Mouse (Mus musculus): Measurements from ENCODE around the gene Rfc5.
"Not testable (repeated sequence)": the region's sequence is repeated elsewhere in the genome, so short reads cannot be mapped to it uniquely, and the experiment has no call there.

Gene Rfc5

DNA sequence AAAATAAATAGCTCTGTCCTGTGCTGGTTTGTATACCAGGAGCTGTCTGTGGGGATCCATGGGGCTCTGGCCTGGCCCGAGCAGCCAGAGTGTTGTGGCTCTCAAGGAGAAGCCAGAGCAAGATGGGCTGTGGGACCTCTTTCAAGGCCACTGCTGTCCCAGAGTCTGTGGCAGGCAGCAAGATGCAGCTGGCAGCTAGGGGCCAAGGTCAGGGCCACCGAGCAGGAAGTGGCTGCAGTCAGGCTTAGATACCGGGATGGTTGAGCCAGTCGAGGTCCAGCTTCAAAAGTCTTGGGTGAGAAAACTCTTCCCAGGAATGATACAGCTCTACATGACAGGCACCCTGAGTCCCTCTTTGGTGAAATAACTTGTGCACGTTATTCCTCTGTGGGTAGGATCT, 41.8 kb downstream of the Rfc5 start:
- DNase-seq (ENCODE audit: low read depth, low spot score), result no peak

DNA sequence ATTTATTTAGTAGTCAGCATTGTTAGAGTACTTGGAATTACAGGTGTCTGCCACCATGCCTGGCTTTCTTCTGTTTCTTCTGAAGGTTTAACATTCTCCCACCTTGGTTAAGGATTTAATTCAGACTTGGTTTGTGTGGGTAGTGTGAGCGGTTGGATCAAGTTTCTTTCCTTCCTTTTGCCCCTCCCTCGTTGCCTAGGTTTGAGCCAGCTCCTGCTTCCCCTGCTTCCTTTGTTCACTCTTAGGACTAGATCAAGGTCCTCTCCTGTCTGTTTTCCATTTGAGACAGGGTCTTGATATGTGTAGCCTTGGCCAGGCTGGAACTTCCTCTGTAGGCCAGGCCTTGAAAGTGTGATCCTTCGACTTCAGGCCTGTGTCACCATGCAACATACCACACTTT, 42.6 kb downstream of the Rfc5 start:
- DNase-seq (ENCODE audit: low read depth, low spot score), result peak; percentile 46

DNA sequence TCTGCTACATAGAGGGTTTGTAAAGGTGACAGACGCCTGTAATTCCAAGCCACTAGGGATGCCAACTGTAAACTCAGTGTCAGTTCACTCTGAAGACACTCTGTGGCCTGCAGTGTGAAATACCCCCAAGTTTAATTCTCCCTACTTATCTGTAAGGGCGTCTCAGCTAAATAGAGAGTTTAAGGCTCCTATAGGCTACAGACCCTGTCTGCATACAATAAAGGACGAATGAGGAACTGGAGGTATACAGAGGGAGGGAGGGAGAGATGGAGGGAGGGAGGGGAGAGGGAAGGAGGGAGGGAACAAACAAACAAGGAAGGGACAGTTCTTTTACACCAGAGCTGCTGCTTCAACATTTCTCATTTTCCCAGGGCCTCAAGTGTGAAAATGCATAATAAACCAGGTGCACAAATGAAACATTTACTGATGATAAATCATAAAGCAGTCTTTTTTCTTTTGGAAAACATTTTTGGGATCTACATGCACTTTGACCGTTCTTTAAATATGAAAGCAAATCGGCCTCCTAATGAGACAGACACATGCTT, 43.3 kb downstream of the Rfc5 start:
- no peak for DNase-seq (ENCODE audit: low read depth, low spot score)

DNA sequence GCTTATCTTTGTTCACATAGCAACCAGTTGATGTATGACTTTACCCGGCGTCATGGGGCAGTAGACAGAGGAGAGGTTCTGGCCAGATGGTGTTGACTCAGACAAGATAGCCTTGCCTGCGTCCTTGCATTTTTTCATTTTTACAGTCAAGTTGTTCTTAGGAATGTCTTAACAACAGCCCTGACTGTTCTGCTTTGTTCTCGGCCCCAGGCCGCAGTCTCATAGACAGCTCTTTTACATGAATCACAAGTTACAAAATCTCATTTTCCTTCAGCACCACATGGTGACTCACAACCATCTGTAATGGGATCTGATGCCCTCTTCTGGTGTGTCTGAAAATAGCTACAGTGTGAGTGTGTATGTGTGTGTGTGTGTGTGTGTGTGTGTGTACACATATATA, 44.4 kb downstream of the Rfc5 start:
- not testable (repeated sequence) for DNase-seq (ENCODE audit: low read depth, low spot score)

DNA sequence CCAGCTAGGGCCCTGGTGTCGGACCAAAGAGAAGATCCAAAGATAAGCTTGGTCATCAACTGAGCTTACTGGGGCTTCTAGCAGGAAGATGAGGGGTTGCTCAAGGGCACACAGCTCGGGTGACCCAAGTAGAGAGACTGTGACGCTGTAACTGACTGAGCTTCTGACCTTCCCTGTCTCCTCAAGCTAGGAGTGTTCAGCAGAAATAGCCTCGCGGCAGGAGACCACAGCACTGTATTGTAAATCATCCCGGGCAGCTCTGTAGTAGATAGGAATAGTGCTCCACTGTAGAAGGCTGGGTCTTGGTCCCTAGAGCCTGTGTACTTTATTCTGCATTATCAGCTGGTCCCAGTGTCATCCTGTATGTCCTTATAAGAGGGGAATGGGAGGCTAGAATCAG, 47.0 kb downstream of the Rfc5 start:
- DNase-seq (ENCODE audit: low read depth, low spot score), result peak; percentile 68

DNA sequence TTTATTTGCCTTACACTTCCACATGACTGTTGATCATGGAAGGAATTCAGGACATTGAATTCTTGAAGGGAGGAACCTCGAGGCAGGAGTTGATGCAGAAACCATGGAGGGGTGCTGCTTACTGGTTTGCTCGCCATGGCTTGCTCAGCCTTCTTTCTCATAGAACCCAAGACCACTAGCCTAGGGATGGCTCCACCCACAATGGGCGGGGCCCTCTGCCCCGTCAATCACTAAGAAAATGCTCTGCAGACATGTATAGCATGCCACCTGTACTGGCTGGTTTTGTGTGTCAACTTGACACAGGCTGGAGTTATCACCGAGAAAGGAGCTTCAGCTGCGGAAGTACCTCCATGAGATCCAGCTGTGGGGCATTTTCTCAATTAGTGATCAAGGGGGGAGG, 48.8 kb downstream of the Rfc5 start:
- DNase-seq (ENCODE audit: low read depth, low spot score), result peak; percentile 66

DNA sequence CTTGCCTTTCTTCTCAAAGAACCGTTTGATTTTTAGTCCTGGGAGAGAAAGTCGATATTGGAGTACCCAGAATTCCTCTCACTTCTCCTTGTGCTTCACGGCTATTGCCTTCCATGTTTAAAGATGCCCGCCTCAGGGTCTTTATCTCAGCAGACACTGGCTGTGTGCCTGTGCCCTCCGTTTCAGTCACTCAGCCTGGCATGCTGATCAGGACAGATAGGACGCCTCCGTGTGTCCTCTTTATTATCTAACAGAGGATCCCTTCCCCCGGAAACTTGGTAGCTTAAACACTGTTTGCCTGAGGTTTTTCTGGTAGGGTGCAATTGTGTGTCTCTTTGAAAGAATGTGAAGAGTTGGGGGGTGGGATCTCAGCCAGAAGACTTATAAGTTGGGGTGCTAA, 50.3 kb downstream of the Rfc5 start:
- no peak for DNase-seq (ENCODE audit: low read depth, low spot score)

DNA sequence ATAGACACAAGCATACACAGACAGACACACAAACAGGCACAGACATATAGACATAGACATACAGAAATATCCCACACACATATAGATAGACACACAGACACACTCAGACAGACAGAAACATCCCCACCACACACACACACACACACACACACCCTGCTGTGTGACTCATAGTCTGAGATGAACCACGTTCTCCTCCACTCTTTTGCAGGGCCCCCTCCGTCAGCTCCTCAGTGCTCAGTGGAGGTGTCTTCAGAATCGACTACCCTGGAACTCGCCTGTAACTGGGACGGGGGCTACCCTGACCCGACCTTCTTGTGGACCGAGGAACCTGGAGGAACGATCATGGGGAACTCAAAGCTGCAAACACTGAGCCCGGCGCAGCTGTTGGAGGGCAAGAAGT, 50.8 kb downstream of the Rfc5 start:
- no peak for DNase-seq (ENCODE audit: low read depth, low spot score)

DNA sequence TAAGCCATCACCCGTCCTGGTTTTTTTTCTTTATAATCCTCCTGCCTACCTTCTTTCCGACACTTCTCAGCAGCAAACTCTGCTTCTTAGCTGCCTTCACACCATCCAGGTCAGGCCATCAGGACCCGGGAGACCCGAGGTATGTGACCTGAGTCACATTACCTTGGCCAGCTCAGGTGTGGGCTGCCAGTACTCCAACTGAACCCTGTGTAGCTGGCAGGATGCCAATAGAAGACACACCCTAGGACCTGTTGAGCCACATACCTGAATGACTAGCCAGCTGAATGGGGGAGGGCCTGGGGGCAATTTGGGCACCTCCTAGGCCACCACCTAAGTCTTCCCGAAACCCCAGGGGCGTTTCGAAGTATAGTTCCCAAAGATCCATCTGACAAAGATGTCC, 58.4 kb downstream of the Rfc5 start:
- DNase-seq (ENCODE audit: low read depth, low spot score), result peak; percentile 44
